Mouse (Mus musculus) heart, adult 11 months (tissue): ENCODE measurements around the gene Glp2r.

ENCODE experiments used
- DNase-seq: peaks from one replicate; pipeline ENCODE4 v3.0.0; 2022

Gene Glp2r

DNA sequence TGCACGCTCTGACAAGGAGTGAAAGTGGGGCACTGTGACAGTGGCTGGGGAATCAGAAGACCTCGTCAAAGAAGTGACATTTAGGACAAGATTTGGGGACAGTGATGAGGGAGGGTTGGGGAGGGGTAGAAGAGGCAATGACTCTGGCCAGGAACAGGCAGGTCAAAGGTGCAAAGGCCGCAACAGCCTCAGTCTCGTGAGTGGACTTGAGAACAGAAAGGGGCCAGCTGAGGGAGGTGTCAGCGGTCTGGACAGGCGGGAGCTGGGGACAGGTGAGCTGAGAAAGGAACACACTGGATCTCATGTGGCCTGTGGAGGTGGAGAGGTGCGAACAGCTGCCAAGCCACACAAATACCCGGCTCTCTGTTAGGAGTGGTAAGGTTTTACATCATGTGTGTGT, 138.0 kb downstream of the Glp2r start:
- DNase-seq, result no peak

- no peak for DNase-seq
Measured at GRCm38 (mm10) chr11:67628522-67628921, 142.4 kb downstream of the Glp2r start.

GRCm38 (mm10) chr11:67627179-67627578, 143.8 kb downstream of the Glp2r start:
- no peak for DNase-seq

GRCm38 (mm10) chr11:67622340-67622739, 148.6 kb downstream of the Glp2r start:
- no peak for DNase-seq

- DNase-seq, result no peak
Measured at GRCm38 (mm10) chr11:67616557-67617239, 154.3 kb downstream of the Glp2r start.

DNA sequence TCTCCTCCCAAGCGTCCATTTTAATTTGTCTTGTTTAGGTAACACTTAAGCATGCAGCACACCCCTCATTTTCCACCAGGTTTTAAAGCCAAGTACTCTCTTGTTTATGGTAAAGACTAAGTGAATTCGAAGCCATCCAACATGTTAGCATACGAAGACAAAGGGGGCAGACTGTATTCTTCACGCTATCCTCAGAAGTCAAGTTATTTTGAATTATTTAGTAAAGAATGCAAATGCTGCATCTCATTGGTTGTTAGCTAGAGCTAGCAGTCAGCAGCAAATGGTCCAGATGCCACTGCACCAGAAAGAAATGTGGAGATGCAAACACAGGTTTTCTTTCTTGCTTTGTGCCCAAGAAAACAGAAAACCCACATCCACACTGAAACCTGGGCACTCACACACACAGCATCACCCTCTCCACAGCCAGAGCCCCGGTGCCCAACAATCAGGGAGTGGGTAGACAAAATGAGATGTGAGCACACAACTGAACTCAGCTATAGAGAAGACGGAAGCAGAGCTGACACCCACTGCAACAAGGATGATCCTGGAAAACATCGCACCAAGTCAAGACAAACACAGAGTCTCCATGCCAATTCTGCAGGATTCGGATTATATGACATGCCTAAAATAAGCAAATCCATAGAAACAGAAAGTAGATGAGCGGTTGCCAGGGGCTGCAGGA, 158.7 kb downstream of the Glp2r start:
- no peak for DNase-seq
